Mouse (Mus musculus) stomach, embryonic 14.5 days (tissue): ENCODE results near the gene Gm36245. TPM values are rescaled to one million over a fixed set of nuclear protein-coding genes. Genes with fewer than 3 reads are reported as not detected.
A peak's percentile ranks its signal among the peaks of the same experiment; 100 is the strongest.
"Not testable (repeated sequence)": the region's sequence is repeated elsewhere in the genome, so short reads cannot be mapped to it uniquely, and the experiment has no call there.

Source experiments
- ATAC-seq: fragments of 200-750 bp; cut with Nextera tagmentation; 2 replicates; pipeline ENCODE4 v1.8.0; 2017; ENCODE audit warnings: low read depth, moderate TSS enrichment; ENCODE audit not compliant: insufficient number of reproducible peaks, insufficient read depth, low FRiP score
- H3K27ac ChIP-seq: fragments of 300-500 bp; sonication (generic); 2 replicates; pipeline ENCODE4 v1.5.1; 2014; ENCODE audit warnings: mild to moderate bottlenecking, low read length, moderate library complexity, mixed read lengths
- H3K27me3 ChIP-seq: fragments of 300-500 bp; sonication (generic); 2 replicates; pipeline ENCODE4 v1.6.1; 2014; ENCODE audit warnings: low read length, control low read depth, mixed read lengths; ENCODE audit not compliant: control insufficient read depth, insufficient read depth
- H3K36me3 ChIP-seq: fragments of 300-500 bp; sonication (generic); 2 replicates; pipeline ENCODE4 v1.6.1; 2014; ENCODE audit warnings: mild to moderate bottlenecking, control low read depth, low read length, moderate library complexity, mixed read lengths; ENCODE audit not compliant: control insufficient read depth, insufficient read depth
- H3K4me1 ChIP-seq: fragments of 300-500 bp; sonication (generic); 2 replicates; pipeline ENCODE4 v1.6.1; 2014; ENCODE audit warnings: low read length, control low read depth, mixed read lengths; ENCODE audit not compliant: control insufficient read depth, insufficient read depth
- H3K4me2 ChIP-seq: fragments of 300-500 bp; sonication (generic); replicated peaks from 2 replicates; pipeline ENCODE4 v1.6.1; 2014; ENCODE audit warnings: low read depth, low read length, control low read depth
- H3K4me3 ChIP-seq: fragments of 300-500 bp; sonication (generic); 2 replicates; pipeline ENCODE4 v1.5.1; 2014; ENCODE audit warnings: low read depth, low read length, control low read depth
- H3K9ac ChIP-seq: fragments of 300-500 bp; sonication (generic); replicated peaks from 2 replicates; pipeline ENCODE4 v1.6.1; 2014; ENCODE audit warnings: low read depth, mild to moderate bottlenecking, control low read depth, low read length, moderate library complexity, mixed read lengths
- H3K9me3 ChIP-seq: fragments of 300-500 bp; sonication (generic); 2 replicates; pipeline ENCODE4 v1.6.1; 2016; ENCODE audit warnings: low read depth, low read length, control low read depth; ENCODE audit not compliant: control insufficient read depth
- WGBS: fragments of 180-500 bp; shearing (Covaris S2); extraction: QIAGEN DNeasy Blood & Tissue Kit; methylation state at CpG from one replicate; pipeline ENCODE4 v1.1.7; 2014; 5-methylcytosine and 5-hydroxymethylcytosine counted together
- polyA plus RNA-seq: library from polyadenylated mRNA; unstranded; fragments of >200 nt; fragmentation: Nextera tagmentation; extraction: Ambion mirVana; gene quantifications from 2 replicates; pipeline ENCODE4 v1.2.1, GENCODE M21; 2014

Gm36245 gene
- polyA plus RNA-seq, 1 experiment from 2014 or later: not detected

DNA sequence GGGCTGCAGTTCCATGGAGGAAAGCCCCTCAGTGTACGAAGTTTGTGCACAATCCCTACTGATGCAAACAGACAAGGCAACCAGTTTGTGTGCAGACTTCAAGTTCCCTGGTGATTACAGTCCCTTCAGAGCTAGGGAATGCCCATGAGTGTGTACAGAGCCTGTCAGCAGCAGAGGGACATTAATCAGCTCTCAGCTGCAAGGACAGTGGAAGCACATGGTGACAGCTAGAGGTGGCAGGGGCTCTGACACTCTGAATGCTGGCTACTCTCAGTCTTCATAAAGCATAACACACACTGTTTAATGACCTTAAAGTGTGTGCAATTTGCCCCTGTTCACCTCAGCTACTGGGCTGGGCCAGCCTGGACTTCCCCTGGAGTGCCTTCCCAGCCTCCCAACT, 5.5 kb upstream of the Gm36245 start:
- H3K9me3 ChIP-seq: no peaks in the 10 kb centered on the region
- no peak overlapping the region for H3K4me2 ChIP-seq
- WGBS: 56% methylated on average over 1 of the region's 1 CpGs
- no peak for ATAC-seq
- no peaks in the 10 kb centered on the region for H3K27me3 ChIP-seq
- no peaks in the 10 kb centered on the region for H3K4me1 ChIP-seq
- no peaks in the 10 kb centered on the region for H3K36me3 ChIP-seq
- H3K9ac ChIP-seq: no peak overlapping the region
- H3K4me3 ChIP-seq: no peak overlapping the region
- H3K27ac ChIP-seq: no peak overlapping the region

- no peaks in the 10 kb centered on the region for H3K27me3 ChIP-seq
- H3K27ac ChIP-seq: peak within 1 kb of the TSS; percentile 58
- no peaks in the 10 kb centered on the region for H3K36me3 ChIP-seq
- no peak within 1 kb of the TSS for H3K9ac ChIP-seq
- H3K4me1 ChIP-seq: no peaks in the 10 kb centered on the region
- no peak within 1 kb of the TSS for H3K4me2 ChIP-seq
- ATAC-seq: no peak
- WGBS: 42% methylated on average over 5 of the region's 5 CpGs
- H3K4me3 ChIP-seq: no peak within 1 kb of the TSS
- no peaks in the 10 kb centered on the region for H3K9me3 ChIP-seq
These were observed 3.1 kb upstream of the Gm36245 start, which contains the start of gene Apol10b for GRCm38 (mm10) chr15:77595961-77596360. Gene Apol10b, minus strand, starts transcription at chr15:77596125.

- H3K27me3 ChIP-seq: no peaks in the 10 kb centered on the region
- H3K4me2 ChIP-seq: no peak overlapping the region
- no peak overlapping the region for H3K4me3 ChIP-seq
- H3K4me1 ChIP-seq: no peaks in the 10 kb centered on the region
- no peak overlapping the region for H3K27ac ChIP-seq
- ATAC-seq: no peak
- H3K36me3 ChIP-seq: no peaks in the 10 kb centered on the region
- H3K9ac ChIP-seq: no peak overlapping the region
- 59% methylated on average over 3 of the region's 3 CpGs for WGBS
- no peaks in the 10 kb centered on the region for H3K9me3 ChIP-seq
These were observed 629 bp upstream of the Gm36245 start for GRCm38 (mm10) chr15:77598429-77598828.

GRCm38 (mm10) chr15:77606069-77606468, 7.0 kb downstream of the Gm36245 start:
- whole genome bisulfite sequencing: 91% methylated on average over 3 of the region's 3 CpGs
- H3K4me2 ChIP-seq: no peak overlapping the region

DNA sequence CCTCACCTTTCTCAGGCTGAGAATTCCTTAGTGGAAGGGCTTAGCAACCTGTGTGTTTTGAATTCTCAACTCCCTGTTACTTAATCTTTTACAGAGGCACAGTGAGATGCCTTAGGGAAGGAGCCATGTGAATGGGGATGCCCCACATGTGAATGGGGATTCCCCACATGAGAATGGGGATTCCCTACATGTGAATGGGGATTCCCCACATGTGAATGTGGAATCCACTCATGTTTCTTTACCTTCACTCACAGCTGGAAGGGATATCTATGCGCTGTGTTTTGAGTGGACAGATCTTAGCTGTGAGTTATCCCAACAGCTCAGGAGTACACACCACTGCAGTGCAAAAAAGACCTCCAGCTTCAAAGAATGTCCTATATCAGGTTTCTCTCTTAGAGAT, 25.7 kb downstream of the Gm36245 start:
- Histone ChIP-seq H3K9me3 (no peaks in the 10 kb centered on the region), H3K4me2 (no peak overlapping the region), H3K4me1 (no peaks in the 10 kb centered on the region), H3K4me3 (no peak overlapping the region), H3K36me3 (no peaks in the 10 kb centered on the region), H3K9ac (no peak overlapping the region), H3K27ac (no peak overlapping the region), H3K27me3 (no peaks in the 10 kb centered on the region)
- 77% methylated on average over 1 of the region's 1 CpGs for WGBS
- no peak for ATAC-seq

More at GRCm38 (mm10) chr15:77606069-77606468, 7.0 kb downstream of the Gm36245 start:
- H3K27ac ChIP-seq: no peak overlapping the region
- ATAC-seq: no peak
- H3K4me1 ChIP-seq: no peaks in the 10 kb centered on the region
- H3K36me3 ChIP-seq: no peaks in the 10 kb centered on the region
- no peaks in the 10 kb centered on the region for H3K27me3 ChIP-seq
- no peaks in the 10 kb centered on the region for H3K9me3 ChIP-seq
- no peak overlapping the region for H3K4me3 ChIP-seq
- no peak overlapping the region for H3K9ac ChIP-seq

GRCm38 (mm10) chr15:77626471-77626870, 27.4 kb downstream of the Gm36245 start:
- H3K4me3 ChIP-seq, H3K27me3 ChIP-seq, H3K36me3 ChIP-seq, H3K9me3 ChIP-seq, H3K4me1 ChIP-seq, H3K27ac ChIP-seq, H3K9ac ChIP-seq, ATAC-seq, H3K4me2 ChIP-seq: not testable (repeated sequence)
- 71% methylated on average over 4 of the region's 4 CpGs for WGBS

GRCm38 (mm10) chr15:77628647-77629046, 29.6 kb downstream of the Gm36245 start:
- not testable (repeated sequence) for H3K4me3 ChIP-seq, ATAC-seq, H3K4me1 ChIP-seq, H3K27me3 ChIP-seq, H3K9ac ChIP-seq, H3K36me3 ChIP-seq, H3K27ac ChIP-seq, H3K4me2 ChIP-seq, H3K9me3 ChIP-seq
- WGBS: 42% methylated on average over 7 of the region's 9 CpGs

DNA sequence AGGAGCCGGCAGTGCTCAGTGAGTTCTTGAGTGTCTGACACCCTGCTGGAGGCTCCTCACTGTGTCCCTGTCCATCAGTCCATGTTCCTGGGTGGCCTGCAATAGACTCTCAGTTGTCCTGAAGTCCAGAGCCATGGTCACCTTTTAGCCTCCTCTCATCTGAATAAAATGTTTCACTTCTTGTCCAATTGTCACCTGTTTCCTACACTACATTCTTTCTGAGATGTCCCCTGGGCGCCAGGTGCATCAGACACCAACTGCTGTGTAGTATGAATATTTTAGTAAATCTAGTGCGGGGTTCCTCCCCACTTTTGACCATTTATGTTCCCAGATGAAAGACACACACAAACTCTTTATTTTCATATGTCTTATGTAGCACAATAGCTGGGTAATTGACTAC, 30.8 kb downstream of the Gm36245 start:
- not testable (repeated sequence) for H3K4me1 ChIP-seq, H3K9ac ChIP-seq, H3K4me3 ChIP-seq, H3K27me3 ChIP-seq, ATAC-seq, H3K27ac ChIP-seq, H3K36me3 ChIP-seq, H3K9me3 ChIP-seq, H3K4me2 ChIP-seq
- WGBS: 69% methylated on average over 3 of the region's 3 CpGs

DNA sequence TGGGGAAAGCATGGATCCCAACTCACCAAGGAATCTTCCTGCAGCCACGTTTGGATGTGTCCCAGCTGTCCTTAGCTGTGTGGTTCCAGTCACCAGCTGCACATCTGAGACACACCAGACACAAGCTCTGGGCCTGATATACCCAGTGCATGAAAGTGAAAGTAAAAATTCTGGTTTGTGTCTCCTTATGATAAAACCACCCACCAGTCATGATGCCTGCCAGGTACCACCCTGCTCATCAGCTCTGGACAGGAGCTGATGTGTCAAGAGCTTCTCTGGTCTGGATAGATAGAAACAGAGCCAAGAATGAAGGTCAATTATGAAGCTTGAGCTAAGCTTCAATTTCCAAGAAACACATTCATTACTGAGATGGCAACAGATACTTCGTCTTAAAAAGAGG, 44.1 kb downstream of the Gm36245 start, which contains the start of gene Apol11b:
Gene Apol11b, minus strand, starts transcription at position 111 of the 400 bp plus-strand sequence.
- 72% methylated on average over 2 of the region's 2 CpGs for WGBS

More for the DNA sequence above, 44.1 kb downstream of the Gm36245 start, which contains the start of gene Apol11b:
- not testable (repeated sequence) for H3K9me3 ChIP-seq, H3K4me2 ChIP-seq, ATAC-seq, H3K27ac ChIP-seq, H3K9ac ChIP-seq, H3K36me3 ChIP-seq, H3K27me3 ChIP-seq, H3K4me1 ChIP-seq, H3K4me3 ChIP-seq
